Mouse (Mus musculus): Measurements from ENCODE around the gene Zfp710.

Gene Zfp710

DNA sequence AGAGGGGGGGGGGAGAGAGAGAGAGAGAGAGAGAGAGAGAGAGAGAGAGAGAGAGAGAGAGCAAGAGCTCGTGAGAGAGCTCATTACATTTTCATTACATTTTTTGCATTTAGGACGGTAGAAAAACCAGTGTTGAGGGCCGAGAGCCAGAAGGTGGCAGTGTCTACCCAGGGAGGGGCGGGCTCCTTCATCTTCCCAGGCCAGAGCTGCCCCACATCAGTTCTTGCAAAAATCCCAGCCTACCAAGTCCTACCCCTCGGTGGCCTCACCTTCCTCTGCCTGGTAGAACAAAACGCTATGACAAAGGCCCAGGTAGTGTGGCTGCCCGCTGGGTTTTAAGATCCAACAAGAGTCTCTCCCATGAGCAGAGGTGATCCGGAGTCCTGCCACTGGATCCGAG lies 116.2 kb downstream of the Zfp710 start:
- CTCF ChIA-PET = interaction anchor here (0.5 to 1.0 kb wide), 9 partner anchors 62 to 233 kb away, joined by 3 to 6 read pairs (median 3); no protein-coding TSS in a partner anchor
